8 mouse cellular contexts compared by ENCODE assay signal in genomic region chr1:131688475-131688874, GRCm38 (mm10). TPM values are rescaled to one million over a fixed set of nuclear protein-coding genes. Genes with fewer than 3 reads are reported as not detected.
DNase-seq lines count a peak whose midpoint lies in the region; TF ChIP-seq lines count a peak whose summit lies in the region.

Rab7b (plus strand) TSS chr1:131688695.

- H3K4me3 ChIP-seq in layer of hippocampus, adult 2 months: no peak within 1 kb of the TSS
- peak within 1 kb of the TSS; percentile 44 for H3K4me3 ChIP-seq in testis, adult 2 months (ENCODE audit: control insufficient read depth, low read depth, low read length)

- H3K27ac ChIP-seq in layer of hippocampus, adult 2 months: peak within 1 kb of the TSS; percentile 28; the same call in 1 of the 2 replicates
- no peak within 1 kb of the TSS for H3K27ac ChIP-seq in testis, adult 2 months (ENCODE audit: control insufficient read depth, insufficient read depth, low read depth, low read length)

- H3K36me3 ChIP-seq in testis, adult 2 months (ENCODE audit: control insufficient read depth, insufficient read depth, low read length): no peaks in the 10 kb centered on the region

- no peaks in the 10 kb centered on the region for H3K27me3 ChIP-seq in testis, adult 2 months (ENCODE audit: control insufficient read depth, insufficient read depth, low read length)

- TF ChIP-seq POLR2A in testis, adult 2 months (IDR thresholded peaks at IDR 0.05; ENCODE audit: control insufficient read depth, low read depth, low read length): no peak

- no peak for DNase-seq in layer of hippocampus, adult 2 months (ENCODE audit: low spot score in 2 of 2)
- DNase-seq in layer of hippocampus, postnatal 36 days: no peak
- DNase-seq in gastrocnemius, postnatal 10 days: peak; percentile 60
- DNase-seq in lung, adult 18-20 months: peak; percentile 71 to 75
- DNase-seq in cerebellum, postnatal 14 days: no peak
- no peak for DNase-seq in B cell, adult 2 months
- DNase-seq in spleen, postnatal 10 days (ENCODE audit: low spot score in 2 of 2): no peak

- no peak for TF ChIP-seq CTCF in layer of hippocampus, adult 2 months (conservative IDR thresholded peaks at IDR 0.05)
- no peak for TF ChIP-seq CTCF in testis, adult 2 months (IDR thresholded peaks at IDR 0.05; ENCODE audit: control insufficient read depth, insufficient read depth, insufficient replicate concordance, low read depth, low read length)

- no peaks in the 10 kb centered on the region; the same call in 1 of the 2 replicates for H3K4me1 ChIP-seq in testis, adult 2 months (ENCODE audit: control insufficient read depth, insufficient read depth, low read length)

RNA-seq across cellular contexts. Expression of gene Rab7b, which starts in this region (rescaled TPM):
- total RNA-seq in layer of hippocampus, adult 2 months (2021): 1 to 10 TPM in 1 of 2 experiments, under 1 TPM in 1; 0.83 to 1.6 TPM
- 1 to 10 TPM; 2.5 to 2.7 TPM for total RNA-seq in layer of hippocampus, postnatal 36 days (2021)
- 1 to 10 TPM; 6.3 to 9.2 TPM for total RNA-seq in gastrocnemius, postnatal 10 days (2021)
- polyA plus RNA-seq in testis, adult 2 months (2012; rRNA removed): 0.70 and 0.89 TPM in 2 replicates

Comparison
In these comparisons a context has a peak if more than half of its experiments do, and no peak if none do; other contexts are left out.
1. DNase-seq: peak in gastrocnemius, postnatal 10 days (single experiment) and lung, adult 18-20 months (2 of 2); none in layer of hippocampus, adult 2 months (0 of 2), layer of hippocampus, postnatal 36 days (0 of 2), cerebellum, postnatal 14 days (0 of 2), B cell, adult 2 months (0 of 2) and spleen, postnatal 10 days (0 of 2).